Mouse (Mus musculus): Measurements from ENCODE around the gene Snx19.

DNA sequence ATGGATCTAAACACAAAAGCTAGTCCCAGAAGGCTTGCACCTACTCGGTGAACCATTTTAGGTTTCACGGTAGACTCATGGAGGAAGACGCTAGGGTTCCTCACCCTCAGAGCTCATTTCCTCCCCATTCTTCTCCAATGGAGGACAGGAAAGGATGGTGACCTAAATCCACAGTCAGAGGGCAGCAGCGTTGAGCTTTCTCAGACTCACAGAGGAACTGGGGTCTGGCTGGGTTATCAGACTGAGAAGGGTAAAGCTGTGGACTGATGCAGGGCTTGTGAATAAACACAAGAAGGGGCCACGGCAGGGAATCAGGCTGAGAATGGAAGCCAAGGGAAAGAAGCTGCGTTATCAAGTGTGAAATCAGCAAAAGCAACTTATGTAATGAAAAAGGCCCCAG, 29.3 kb downstream of the Snx19 start:
- TF ChIP-seq CTCF (IDR thresholded peaks at IDR 0.05; ENCODE audit: low read depth): no peak
- no peak for TF ChIP-seq EP300 (IDR thresholded peaks at IDR 0.05; ENCODE audit: low read depth)
